Mouse (Mus musculus) bone marrow, adult 2 months (tissue): ENCODE measurements around the gene Prm3.

Experiments
- CTCF ChIP-seq: fragments of 200-500 bp; IDR thresholded peaks from 2 replicates; pipeline ENCODE4 v1.5.1; 2011; ENCODE audit warnings: low read length, control low read depth; ENCODE audit not compliant: control insufficient read depth, insufficient read depth
- POLR2A ChIP-seq: fragments of 200-500 bp; IDR thresholded peaks from 2 replicates; pipeline ENCODE4 v1.6.1; 2011; ENCODE audit warnings: low read depth, mild to moderate bottlenecking, control low read depth, low read length, borderline replicate concordance; ENCODE audit not compliant: control insufficient read depth

GRCm38 (mm10) chr16:10788866-10789265, 1.8 kb downstream of the Prm3 start:
- TF ChIP-seq CTCF: no peak
- no peak for TF ChIP-seq POLR2A
